Mouse (Mus musculus): Measurements from ENCODE around the gene Olfr1394.

GRCm38 (mm10) chr11:49141974-49142373 is 12.2 kb upstream of the Olfr1394 start, which contains the start of gene Olfr1395:
- TF ChIP-seq CTCF (IDR thresholded peaks at IDR 0.05; ENCODE audit: low read depth) (no peak), EP300 (optimal IDR thresholded peaks at IDR 0.05) (no peak)

All from stomach, postnatal 0 days (tissue).